Mouse (Mus musculus) CH12.LX (cell line): ENCODE data around the gene Ylpm1. TPM values are rescaled to one million over a fixed set of nuclear protein-coding genes. Genes with fewer than 3 reads are reported as not detected.

ENCODE experiments used
- DNase-seq: peaks from one replicate; pipeline ENCODE4 v3.0.0-alpha.2; 2013; ENCODE audit errors: extremely low read depth
- H3K27ac ChIP-seq: 2 replicates; pipeline ENCODE4 v1.5.1; 2012; ENCODE audit warnings: low read depth, mild to moderate bottlenecking, control low read depth, moderate library complexity; ENCODE audit not compliant: insufficient read depth
- H3K27me3 ChIP-seq: replicated peaks from 2 replicates; pipeline ENCODE3; 2012; ENCODE audit warnings: inconsistent platforms
- H3K36me3 ChIP-seq, 2 experiments: replicated peaks in 1 of 2; 2 replicates each; pipeline versions ENCODE3 to v1.6.1; 2012; ENCODE audit warnings: inconsistent platforms in 1 of 2, low read length in 1 of 2, mild to moderate bottlenecking in 1 of 2, mixed read lengths in 1 of 2, moderate library complexity in 1 of 2; ENCODE audit not compliant: control insufficient read depth in 1 of 2, insufficient read depth in 1 of 2
- H3K4me1 ChIP-seq, 2 experiments: 2 replicates each; pipeline ENCODE4 v1.6.1; 2012; ENCODE audit warnings: inconsistent platforms in 1 of 2, moderate library complexity in 1 of 2; ENCODE audit not compliant: insufficient read depth in 2 of 2, control insufficient read depth in 1 of 2
- H3K4me2 ChIP-seq: 2 replicates; pipeline ENCODE4 v1.6.1; 2012; ENCODE audit warnings: low read depth, mild to moderate bottlenecking, control low read depth; ENCODE audit not compliant: poor library complexity, insufficient read depth, severe bottlenecking
- H3K4me3 ChIP-seq, 3 experiments: fragments of 150-350 bp in 1 of 3; sonication (generic) in 1 of 3; replicated peaks in 1 of 3; 2 replicates each; pipeline versions ENCODE3 to v1.5.1; 2011 to 2012; ENCODE audit warnings: low read depth in 2 of 3, low read length in 2 of 3, mild to moderate bottlenecking in 2 of 3, moderate library complexity in 2 of 3, control low read depth in 1 of 3, improper control_type of control experiment in 1 of 3, inconsistent platforms in 1 of 3, mixed read lengths in 1 of 3; ENCODE audit not compliant: poor library complexity in 1 of 3
- H3K79me2 ChIP-seq: replicated peaks from 2 replicates; pipeline ENCODE4 v1.6.1; 2012; ENCODE audit warnings: mild to moderate bottlenecking, moderate library complexity; ENCODE audit not compliant: control insufficient read depth, poor library complexity, insufficient read depth, severe bottlenecking; ENCODE audit errors: extremely low read depth
- H3K9ac ChIP-seq: 2 replicates; pipeline ENCODE4 v1.6.1; 2012; ENCODE audit warnings: low read depth, mild to moderate bottlenecking, control low read depth, moderate library complexity; ENCODE audit not compliant: insufficient read depth
- H3K9me3 ChIP-seq: replicated peaks from 2 replicates; pipeline ENCODE3; 2012; ENCODE audit warnings: low read length, inconsistent platforms, mixed read lengths
- CHD1 ChIP-seq: IDR thresholded peaks from 2 replicates; pipeline ENCODE4 v1.6.1; 2012; ENCODE audit warnings: low read depth, low read length, improper control_type of control experiment, inconsistent platforms
- CTCF ChIP-seq, 2 experiments: IDR thresholded peaks in 1 of 2; conservative IDR thresholded peaks in 1 of 2; 2 replicates each; pipeline ENCODE4 v1.5.1; 2011 to 2012; ENCODE audit warnings: low read depth in 2 of 2, low read length in 2 of 2, improper control_type of control experiment in 1 of 2, inconsistent platforms in 1 of 2, mild to moderate bottlenecking in 1 of 2, moderate library complexity in 1 of 2
- E2F4 ChIP-seq: IDR thresholded peaks from 2 replicates; pipeline ENCODE4 v1.6.1; 2011; ENCODE audit warnings: low read depth, low read length, improper control_type of control experiment; ENCODE audit not compliant: insufficient replicate concordance
- ELF1 ChIP-seq: IDR thresholded peaks from 2 replicates; pipeline ENCODE4 v1.6.1; 2014; ENCODE audit warnings: low read depth, mild to moderate bottlenecking, inconsistent platforms, low read length, improper control_type of control experiment
- EP300 ChIP-seq: IDR thresholded peaks from 2 replicates; pipeline ENCODE4 v1.6.1; 2011; ENCODE audit warnings: low read length, improper control_type of control experiment
- ETS1 ChIP-seq: conservative IDR thresholded peaks from 2 replicates; pipeline ENCODE4 v1.6.1; 2012; ENCODE audit warnings: low read depth, mild to moderate bottlenecking, inconsistent platforms, low read length, improper control_type of control experiment, moderate library complexity
- HCFC1 ChIP-seq: IDR thresholded peaks from 2 replicates; pipeline ENCODE4 v1.6.1; 2012; ENCODE audit warnings: low read depth, mild to moderate bottlenecking, inconsistent platforms, low read length, improper control_type of control experiment
- IRF4 ChIP-seq: IDR thresholded peaks from 2 replicates; pipeline ENCODE4 v1.6.1; 2014; ENCODE audit warnings: low read depth, mild to moderate bottlenecking, inconsistent platforms, low read length, improper control_type of control experiment
- KAT2A ChIP-seq: IDR thresholded peaks from 2 replicates; pipeline ENCODE4 v1.6.1; 2012; ENCODE audit warnings: low read length, improper control_type of control experiment, inconsistent platforms; ENCODE audit not compliant: insufficient replicate concordance
- MAFK ChIP-seq: IDR thresholded peaks from 2 replicates; pipeline ENCODE4 v1.6.1; 2011; ENCODE audit warnings: low read length, improper control_type of control experiment; ENCODE audit not compliant: insufficient replicate concordance
- MEF2A ChIP-seq: IDR thresholded peaks from 2 replicates; pipeline ENCODE4 v1.6.1; 2014; ENCODE audit warnings: low read depth, mild to moderate bottlenecking, inconsistent platforms, low read length, improper control_type of control experiment, borderline replicate concordance
- MXI1 ChIP-seq: IDR thresholded peaks from 2 replicates; pipeline ENCODE4 v1.6.1; 2011; ENCODE audit warnings: mild to moderate bottlenecking, low read depth, low read length, improper control_type of control experiment
- NRF1 ChIP-seq: IDR thresholded peaks from 2 replicates; pipeline ENCODE4 v1.6.1; 2014; ENCODE audit warnings: low read depth, mild to moderate bottlenecking, inconsistent platforms, low read length, improper control_type of control experiment, moderate library complexity
- PAX5 ChIP-seq: IDR thresholded peaks from 2 replicates; pipeline ENCODE4 v1.6.1; 2012; ENCODE audit warnings: low read length, inconsistent platforms, mixed read lengths
- TCF12 ChIP-seq: IDR thresholded peaks from 2 replicates; pipeline ENCODE4 v1.6.1; 2014; ENCODE audit warnings: low read depth, mild to moderate bottlenecking, inconsistent platforms, low read length, improper control_type of control experiment
- UBTF ChIP-seq: IDR thresholded peaks from 2 replicates; pipeline ENCODE4 v1.6.1; 2012; ENCODE audit warnings: low read depth, mild to moderate bottlenecking, inconsistent platforms, low read length, improper control_type of control experiment, moderate library complexity
- ZKSCAN1 ChIP-seq: IDR thresholded peaks from 2 replicates; pipeline ENCODE4 v1.6.1; 2012; ENCODE audit warnings: low read depth, inconsistent platforms, low read length, improper control_type of control experiment, borderline replicate concordance
- ZMIZ1 ChIP-seq: IDR thresholded peaks from 2 replicates; pipeline ENCODE4 v1.6.1; 2012; ENCODE audit warnings: low read depth, mild to moderate bottlenecking, inconsistent platforms, low read length, improper control_type of control experiment
- dilution Hi-C: fragments of 300-500 bp; cut with MboI; formaldehyde crosslinking; loops from 2 replicates; pipeline ENCODE4 v1.14.3; 2020; ENCODE audit warnings: low sequenced_read_pairs; ENCODE audit not compliant: extremely low pct_unique_long_range_greater_than_20kb, extremely low pct_ligation_motif_present
- in situ Hi-C: fragments of 300-500 bp; cut with MboI; formaldehyde crosslinking; loops from 3 replicates; pipeline ENCODE4 v1.14.3; 2019; ENCODE audit warnings: low sequenced_read_pairs, low pct_ligation_motif_present, low pct_unique_long_range_greater_than_20kb, mixed read lengths
- polyA plus RNA-seq: library from polyadenylated mRNA; unstranded; fragments of >175 nt; gene quantifications from 2 replicates; pipeline ENCODE4 v1.2.1, GENCODE M21; 2012; ENCODE audit warnings: low read depth; ENCODE audit not compliant: insufficient read length
- total RNA-seq, 2 experiments: library from RNA; depleted of rRNA; stranded (reverse); fragments of 300-350 nt in 1 of 2; fragments of >200 nt in 1 of 2; gene quantifications; 2 replicates each; pipeline ENCODE4 v1.2.3; 2012 to 2014

Gene Ylpm1
- total and polyA plus RNA-seq, 3 experiments, result 19.3 to 56.8 (median 20.1) TPM

DNA sequence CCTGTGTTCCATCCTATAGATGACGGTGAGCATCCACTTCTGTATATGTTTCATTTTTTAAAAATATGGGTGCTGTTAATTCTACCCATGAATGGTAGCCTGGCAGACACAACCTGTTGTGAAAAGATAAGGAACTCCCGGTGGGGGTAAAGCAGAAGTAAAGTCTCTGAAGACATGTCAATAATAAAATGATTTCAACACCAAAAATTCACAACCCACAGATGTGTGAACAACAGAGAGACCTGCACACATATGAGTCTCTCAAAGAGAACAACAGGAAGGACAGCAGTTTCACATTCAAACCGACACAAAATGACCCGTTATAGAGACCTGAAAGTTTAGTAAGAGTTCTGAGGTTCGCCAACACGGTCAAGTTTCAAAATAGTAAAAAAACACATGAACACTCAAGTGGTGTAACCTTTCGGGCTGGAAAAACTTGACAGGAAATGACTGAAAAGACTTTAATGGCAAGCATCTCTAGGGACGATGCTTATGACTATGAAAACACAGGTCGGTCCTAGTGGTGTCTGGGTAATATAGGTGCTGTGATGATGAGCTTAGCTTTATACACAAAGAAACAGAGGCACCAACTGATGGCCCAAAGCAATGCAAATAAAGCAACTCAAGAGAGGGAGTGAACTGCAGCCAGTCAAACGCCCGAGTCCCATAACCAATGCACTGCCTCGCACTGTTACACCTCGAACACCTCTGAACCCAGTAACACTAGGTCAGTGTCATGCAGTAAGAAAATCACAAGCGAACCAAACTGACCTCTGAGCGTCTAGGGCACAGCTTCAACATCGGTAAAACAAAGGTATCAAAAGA is 27.1 kb upstream of the Ylpm1 start:
- in situ Hi-C loops, result no loop called here
- Histone ChIP-seq H3K9ac (peak overlapping the region; percentile 92), H3K27me3 (no peaks in the 10 kb centered on the region), H3K4me1 (peaks cover 2 to 15% of the 10 kb centered on the region in 2 experiments; a peak in 2 of 4 replicates), H3K4me3 (peak overlapping the region; percentile 75 to 95 (median 81)), H3K9me3 (no peaks in the 10 kb centered on the region), H3K4me2 (peak overlapping the region; percentile 97), H3K79me2 (peaks cover 45% of the 10 kb centered on the region), H3K36me3 (peaks cover 18 to 32% of the 10 kb centered on the region in 2 experiments), H3K27ac (peak overlapping the region; percentile 24)
- dilution Hi-C loops, result no loop called here
- peak; percentile 28 for DNase-seq
- TF ChIP-seq NRF1 (no peak), PAX5 (no peak), MAFK (no peak), TCF12 (no peak), ETS1 (no peak), ZKSCAN1 (no peak), KAT2A (no peak), UBTF (no peak), HCFC1 (no peak), ELF1 (no peak), IRF4 (no peak), E2F4 (no peak), MEF2A (no peak), EP300 (no peak), MXI1 (no peak)

DNA sequence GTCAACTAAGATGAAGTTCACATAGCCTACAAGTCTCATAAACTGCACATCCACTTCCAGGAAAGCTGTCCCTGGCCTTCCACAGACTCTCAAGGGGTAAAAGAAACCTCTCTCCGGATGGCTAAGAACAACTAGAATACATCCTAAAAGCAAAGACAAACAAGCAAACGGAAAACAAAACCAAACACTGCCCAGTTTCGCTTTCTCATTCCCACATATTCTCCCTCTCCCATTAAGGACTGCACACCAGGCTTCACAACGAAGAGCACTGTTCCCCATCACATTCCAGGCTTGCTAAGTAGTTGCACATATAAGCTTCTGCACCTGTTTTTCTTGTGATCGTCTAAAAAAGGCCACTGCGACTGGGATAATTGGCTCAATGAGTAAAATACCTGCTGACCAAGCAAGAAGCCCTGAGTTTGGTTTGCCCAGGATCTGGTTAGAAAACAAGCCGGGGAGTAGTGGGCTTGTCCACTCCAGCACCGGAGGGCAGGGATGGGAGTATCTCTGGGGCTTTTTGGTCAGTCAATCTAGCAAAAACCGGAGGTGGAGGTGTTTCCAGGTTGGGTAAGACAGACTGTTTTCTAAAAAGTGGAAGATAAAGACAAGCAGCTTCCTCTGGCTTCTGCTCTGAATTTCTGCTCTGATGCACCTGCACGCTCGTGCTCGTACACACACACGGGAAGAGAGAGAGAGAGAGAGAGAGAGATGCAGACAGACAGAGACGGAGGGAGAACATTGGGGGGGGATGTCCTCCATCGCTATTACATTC is 26.3 kb upstream of the Ylpm1 start:
- Histone ChIP-seq H3K9me3 (no peaks in the 10 kb centered on the region), H3K27me3 (no peaks in the 10 kb centered on the region), H3K4me1 (peaks cover 2 to 15% of the 10 kb centered on the region in 2 experiments; a peak in 2 of 4 replicates), H3K27ac (peak overlapping the region; percentile 24; the same call in 1 of the 2 replicates), H3K36me3 (peaks cover 23 to 34% of the 10 kb centered on the region in 2 experiments), H3K79me2 (peaks cover 45% of the 10 kb centered on the region), H3K4me3 (peak overlapping the region; percentile 75 to 95 (median 81)), H3K4me2 (peak overlapping the region; percentile 97), H3K9ac (peak overlapping the region; percentile 92)
- TF ChIP-seq ZMIZ1, result no peak
- no peak for TF ChIP-seq CTCF (conservative IDR thresholded peaks at IDR 0.05 in 1 of 2, IDR thresholded peaks at IDR 0.05 in 1 of 2; ENCODE audit: low read depth in 2 of 2, low read length in 2 of 2)
- TF ChIP-seq NRF1, result no peak
- 0 out of 2 replicates have a peak, but pooled peaks have one; percentile 51 for TF ChIP-seq CHD1
- dilution Hi-C loops, result no loop called here
- in situ Hi-C loops, result no loop called here
- DNase-seq, result no peak
